Mouse (Mus musculus) liver, embryonic 14.5 days (tissue): ENCODE data around the gene Smoc1.

Experiments used
- CTCF ChIP-seq: IDR thresholded peaks from 2 replicates; pipeline ENCODE4 v1.5.1; 2016; ENCODE audit warnings: antibody characterized with exemption, low read depth, control low read depth
- EP300 ChIP-seq: IDR thresholded peaks from 2 replicates; pipeline ENCODE4 v1.6.1; 2016; ENCODE audit warnings: antibody characterized with exemption, low read depth

DNA sequence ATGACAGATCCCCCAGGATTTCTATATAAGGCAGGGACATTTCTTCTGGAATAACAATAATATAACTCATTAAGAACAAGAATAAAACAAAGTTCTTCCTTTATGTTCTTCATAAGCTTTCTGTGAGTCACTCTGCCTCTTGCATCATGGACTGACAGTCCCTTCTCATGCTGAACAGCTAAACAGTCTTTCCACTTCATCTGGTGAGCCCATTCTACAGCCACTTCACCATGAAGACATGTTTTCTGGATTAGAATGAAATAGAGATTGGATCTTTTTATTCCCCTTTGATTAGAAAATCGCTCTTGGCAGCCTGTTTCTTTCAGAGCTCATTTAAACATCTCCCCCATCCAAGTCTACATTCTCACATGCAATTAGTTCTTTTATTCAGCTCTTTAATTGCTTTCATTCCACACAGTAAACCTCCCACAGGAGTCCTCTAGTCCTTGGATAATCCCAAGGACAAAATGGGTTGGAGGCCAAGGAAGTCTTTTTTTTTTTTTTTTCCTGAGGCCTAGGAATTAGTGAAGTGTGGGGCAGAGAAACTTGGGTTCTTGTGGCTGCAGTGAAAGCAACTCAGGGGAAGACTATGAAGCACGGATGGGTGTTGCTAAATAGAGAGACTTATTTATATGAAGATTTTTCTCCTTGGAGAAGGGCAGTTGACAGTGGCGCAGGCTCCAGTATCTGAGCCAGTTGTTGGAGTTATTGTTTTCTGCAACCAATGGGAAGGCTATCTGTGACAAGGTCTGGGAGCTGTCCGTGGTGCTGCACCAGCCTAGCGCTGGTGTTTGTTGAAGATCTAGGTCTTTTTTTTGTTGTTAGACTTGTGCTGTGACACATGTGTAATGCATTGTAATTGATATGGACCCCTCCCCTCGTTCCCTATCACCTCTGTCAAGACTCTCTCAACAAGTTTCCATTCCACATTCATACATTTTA lies 179.3 kb downstream of the Smoc1 start:
- TF ChIP-seq CTCF (no peak), EP300 (no peak)
